Mouse (Mus musculus) embryonic facial prominence, embryonic 12.5 days (tissue): ENCODE measurements around the gene Slit3. TPM values are rescaled to one million over a fixed set of nuclear protein-coding genes. Genes with fewer than 3 reads are reported as not detected.

Source experiments
- ATAC-seq: fragments of 200-750 bp; cut with Nextera tagmentation; 2 replicates; pipeline ENCODE4 v1.8.0; 2017; ENCODE audit not compliant: insufficient number of reproducible peaks, insufficient read depth, low FRiP score, low TSS enrichment
- H3K27ac ChIP-seq: fragments of 300-500 bp; sonication (generic); 2 replicates; pipeline ENCODE4 v1.5.1; 2016; ENCODE audit warnings: mild to moderate bottlenecking
- H3K27me3 ChIP-seq: fragments of 300-500 bp; sonication (generic); 2 replicates; pipeline ENCODE4 v1.6.1; 2016; ENCODE audit warnings: mild to moderate bottlenecking, moderate library complexity
- H3K36me3 ChIP-seq: fragments of 300-500 bp; sonication (generic); 2 replicates; pipeline ENCODE4 v1.6.1; 2016; ENCODE audit warnings: mild to moderate bottlenecking
- H3K4me1 ChIP-seq: fragments of 300-500 bp; sonication (generic); 2 replicates; pipeline ENCODE4 v1.6.1; 2016
- H3K4me2 ChIP-seq: fragments of 300-500 bp; sonication (generic); replicated peaks from 2 replicates; pipeline ENCODE4 v1.6.1; 2016; ENCODE audit warnings: mild to moderate bottlenecking, moderate library complexity
- H3K4me3 ChIP-seq: fragments of 300-500 bp; sonication (generic); 2 replicates; pipeline ENCODE4 v1.5.1; 2016; ENCODE audit warnings: mild to moderate bottlenecking
- H3K9ac ChIP-seq: fragments of 300-500 bp; sonication (generic); 2 replicates; pipeline ENCODE4 v1.6.1; 2016; ENCODE audit warnings: mild to moderate bottlenecking, moderate library complexity
- H3K9me3 ChIP-seq: fragments of 300-500 bp; sonication (generic); 2 replicates; pipeline ENCODE4 v1.6.1; 2016; ENCODE audit warnings: mild to moderate bottlenecking, moderate library complexity
- WGBS: fragments of 180-500 bp; shearing (Covaris S2); methylation state at CpG from one replicate; pipeline ENCODE4 v1.1.7; 2016; 5-methylcytosine and 5-hydroxymethylcytosine counted together
- polyA plus RNA-seq: library from polyadenylated mRNA; unstranded; fragments of >200 nt; fragmentation: Nextera tagmentation; extraction: Ambion mirVana; gene quantifications from 2 replicates; pipeline ENCODE4 v1.2.1, GENCODE M21; 2016

The Slit3 gene
- polyA plus RNA-seq, 1 experiment from 2014 or later = 33.5 TPM

GRCm38 (mm10) chr11:35522802-35523452 is 401.9 kb downstream of the Slit3 start:
- H3K4me2 ChIP-seq = no peak overlapping the region
- H3K36me3 ChIP-seq = no peaks in the 10 kb centered on the region
- H3K27ac ChIP-seq = no peak overlapping the region
- peaks cover 17% of the 10 kb centered on the region for H3K4me1 ChIP-seq
- no peak overlapping the region for H3K4me3 ChIP-seq
- no peaks in the 10 kb centered on the region for H3K27me3 ChIP-seq
- no peaks in the 10 kb centered on the region for H3K9me3 ChIP-seq
- no peak overlapping the region for H3K9ac ChIP-seq
- no peak for ATAC-seq
- WGBS = 17% methylated on average over 10 of the region's 10 CpGs

- 46% methylated on average over 4 of the region's 4 CpGs for WGBS
- H3K27ac ChIP-seq = no peak overlapping the region
- no peak overlapping the region for H3K4me2 ChIP-seq
- H3K36me3 ChIP-seq = no peaks in the 10 kb centered on the region
- peaks cover 21% of the 10 kb centered on the region for H3K4me1 ChIP-seq
- no peaks in the 10 kb centered on the region for H3K9me3 ChIP-seq
- no peak overlapping the region for H3K9ac ChIP-seq
- H3K27me3 ChIP-seq = no peaks in the 10 kb centered on the region
- ATAC-seq = 0 out of 2 replicates have a peak, but pooled peaks have one; percentile 23
- H3K4me3 ChIP-seq = no peak overlapping the region
Measured at GRCm38 (mm10) chr11:35523773-35524172, 402.7 kb downstream of the Slit3 start.

- no peaks in the 10 kb centered on the region for H3K9me3 ChIP-seq
- no peak overlapping the region for H3K4me2 ChIP-seq
- no peaks in the 10 kb centered on the region for H3K36me3 ChIP-seq
- WGBS = 85% methylated on average over 9 of the region's 9 CpGs
- H3K9ac ChIP-seq = no peak overlapping the region
- H3K27ac ChIP-seq = no peak overlapping the region
- H3K27me3 ChIP-seq = no peaks in the 10 kb centered on the region
- ATAC-seq = no peak
- peaks cover 21% of the 10 kb centered on the region for H3K4me1 ChIP-seq
- no peak overlapping the region for H3K4me3 ChIP-seq
Measured at GRCm38 (mm10) chr11:35526219-35526762, 405.3 kb downstream of the Slit3 start.

- H3K27ac ChIP-seq = 0 out of 2 replicates have a peak overlapping the region, but pooled peaks have one; percentile 11
- peaks cover 12% of the 10 kb centered on the region for H3K4me1 ChIP-seq
- H3K27me3 ChIP-seq = no peaks in the 10 kb centered on the region
- no peak for ATAC-seq
- H3K36me3 ChIP-seq = no peaks in the 10 kb centered on the region
- WGBS = 50% methylated on average over 7 of the region's 7 CpGs
- H3K9me3 ChIP-seq = no peaks in the 10 kb centered on the region
- H3K9ac ChIP-seq = no peak overlapping the region
- no peak overlapping the region for H3K4me3 ChIP-seq
- no peak overlapping the region for H3K4me2 ChIP-seq
Measured at GRCm38 (mm10) chr11:35527816-35528462, 406.9 kb downstream of the Slit3 start.

- Histone ChIP-seq H3K4me2 (no peak overlapping the region), H3K4me3 (no peak overlapping the region), H3K4me1 (peaks cover 11% of the 10 kb centered on the region), H3K9ac (no peak overlapping the region), H3K36me3 (no peaks in the 10 kb centered on the region), H3K27ac (no peak overlapping the region), H3K27me3 (no peaks in the 10 kb centered on the region), H3K9me3 (no peaks in the 10 kb centered on the region)
- ATAC-seq = no peak
- 73% methylated on average over 6 of the region's 6 CpGs for WGBS
Measured at GRCm38 (mm10) chr11:35535027-35535426, 414.0 kb downstream of the Slit3 start.

- Histone ChIP-seq H3K9ac (no peak overlapping the region), H3K36me3 (no peaks in the 10 kb centered on the region), H3K27me3 (no peaks in the 10 kb centered on the region), H3K27ac (no peak overlapping the region), H3K4me1 (peaks cover 15% of the 10 kb centered on the region), H3K4me2 (no peak overlapping the region), H3K9me3 (no peaks in the 10 kb centered on the region), H3K4me3 (no peak overlapping the region)
- no peak for ATAC-seq
- 40% methylated on average over 18 of the region's 18 CpGs for WGBS
Measured at GRCm38 (mm10) chr11:35537128-35538088, 416.4 kb downstream of the Slit3 start.

- peaks cover 6% of the 10 kb centered on the region; the same call in 1 of the 2 replicates for H3K4me1 ChIP-seq
- H3K36me3 ChIP-seq = no peaks in the 10 kb centered on the region
- no peak overlapping the region for H3K9ac ChIP-seq
- no peak for ATAC-seq
- H3K27me3 ChIP-seq = no peaks in the 10 kb centered on the region; the same call in 1 of the 2 replicates
- H3K9me3 ChIP-seq = no peaks in the 10 kb centered on the region
- 89% methylated on average over 10 of the region's 10 CpGs for WGBS
- H3K4me2 ChIP-seq = no peak overlapping the region
- H3K27ac ChIP-seq = no peak overlapping the region
- no peak overlapping the region for H3K4me3 ChIP-seq
Measured at GRCm38 (mm10) chr11:35542731-35543130, 421.7 kb downstream of the Slit3 start.

GRCm38 (mm10) chr11:35544112-35545064 is 423.4 kb downstream of the Slit3 start:
- Histone ChIP-seq H3K27me3 (no peaks in the 10 kb centered on the region; the same call in 1 of the 2 replicates), H3K4me2 (peak overlapping the region; percentile 38), H3K4me3 (0 out of 2 replicates have a peak overlapping the region, but pooled peaks have one; percentile 9), H3K9me3 (no peaks in the 10 kb centered on the region), H3K9ac (no peak overlapping the region), H3K4me1 (peaks cover 6% of the 10 kb centered on the region; the same call in 1 of the 2 replicates), H3K36me3 (no peaks in the 10 kb centered on the region), H3K27ac (no peak overlapping the region)
- ATAC-seq = peak; percentile 72
- WGBS = 32% methylated on average over 31 of the region's 31 CpGs

GRCm38 (mm10) chr11:35546081-35546822 is 425.2 kb downstream of the Slit3 start:
- no peak overlapping the region for H3K4me2 ChIP-seq
- H3K27me3 ChIP-seq = no peaks in the 10 kb centered on the region; the same call in 1 of the 2 replicates
- 42% methylated on average over 7 of the region's 7 CpGs for WGBS
- no peak overlapping the region for H3K27ac ChIP-seq
- H3K9me3 ChIP-seq = no peaks in the 10 kb centered on the region
- H3K9ac ChIP-seq = no peak overlapping the region
- ATAC-seq = no peak
- no peak overlapping the region for H3K4me3 ChIP-seq
- no peaks in the 10 kb centered on the region for H3K36me3 ChIP-seq
- no peaks in the 10 kb centered on the region; the same call in 1 of the 2 replicates for H3K4me1 ChIP-seq

- H3K27me3 ChIP-seq = no peaks in the 10 kb centered on the region; the same call in 1 of the 2 replicates
- 86% methylated on average over 9 of the region's 9 CpGs for WGBS
Measured at GRCm38 (mm10) chr11:35550036-35550435, 429.0 kb downstream of the Slit3 start.

More at GRCm38 (mm10) chr11:35550036-35550435, 429.0 kb downstream of the Slit3 start:
- H3K4me1 ChIP-seq = peaks cover 5% of the 10 kb centered on the region; the same call in 1 of the 2 replicates
- no peak overlapping the region for H3K27ac ChIP-seq
- no peaks in the 10 kb centered on the region for H3K36me3 ChIP-seq
- H3K9me3 ChIP-seq = no peaks in the 10 kb centered on the region
- no peak for ATAC-seq
- no peak overlapping the region for H3K9ac ChIP-seq
- H3K4me3 ChIP-seq = no peak overlapping the region
- H3K4me2 ChIP-seq = no peak overlapping the region
